Mouse (Mus musculus) heart, adult 8-10 months (tissue): ENCODE results near the gene Serinc3. TPM values are rescaled to one million over a fixed set of nuclear protein-coding genes. Genes with fewer than 3 reads are reported as not detected.
"Not testable (repeated sequence)": the region's sequence is repeated elsewhere in the genome, so short reads cannot be mapped to it uniquely, and the experiment has no call there.

Experiments used
- DNase-seq: peaks from one replicate; pipeline ENCODE4 v3.0.0; 2022; ENCODE audit warnings: low spot score
- total RNA-seq, 4 experiments: library from RNA; stranded (reverse); gene quantifications; 2 replicates each; pipeline ENCODE4 v1.2.4; 2022

The Serinc3 gene
- total RNA-seq, 4 experiments from 2014 or later: 272 to 302 (median 297) TPM

GRCm38 (mm10) chr2:163662698-163663221 lies 17.8 kb upstream of the Serinc3 start:
- no peak for DNase-seq

GRCm38 (mm10) chr2:163662076-163662475 lies 17.1 kb upstream of the Serinc3 start:
- DNase-seq: no peak

- DNase-seq: no peak
These were observed 16.5 kb upstream of the Serinc3 start for GRCm38 (mm10) chr2:163661371-163661850.

GRCm38 (mm10) chr2:163660103-163660701 lies 15.3 kb upstream of the Serinc3 start:
- DNase-seq: no peak

GRCm38 (mm10) chr2:163659431-163659830 lies 14.5 kb upstream of the Serinc3 start:
- no peak for DNase-seq

- no peak for DNase-seq
These were observed 14.0 kb upstream of the Serinc3 start for GRCm38 (mm10) chr2:163658941-163659340.

GRCm38 (mm10) chr2:163657975-163658886 lies 13.3 kb upstream of the Serinc3 start, which contains the start of gene Pkig:
Gene Pkig, plus strand, starts transcription at chr2:163658386.
- DNase-seq: peak; percentile 77

- no peak for DNase-seq
These were observed 12.6 kb upstream of the Serinc3 start for GRCm38 (mm10) chr2:163657486-163657885.

- DNase-seq: not testable (repeated sequence)
These were observed 10.8 kb upstream of the Serinc3 start for GRCm38 (mm10) chr2:163655699-163656098.

GRCm38 (mm10) chr2:163646461-163647080 lies 1.6 kb upstream of the Serinc3 start:
- no peak for DNase-seq

- no peak for DNase-seq
These were observed 949 bp upstream of the Serinc3 start for GRCm38 (mm10) chr2:163645700-163646460.

GRCm38 (mm10) chr2:163644047-163644446 lies 884 bp downstream of the Serinc3 start:
- DNase-seq: no peak

GRCm38 (mm10) chr2:163643576-163643971 lies 1.4 kb downstream of the Serinc3 start:
- no peak for DNase-seq

- peak; percentile 82 for DNase-seq
These were observed 2.0 kb downstream of the Serinc3 start for GRCm38 (mm10) chr2:163642685-163643575.

- DNase-seq: no peak
These were observed 3.2 kb downstream of the Serinc3 start for GRCm38 (mm10) chr2:163641681-163642080.

- no peak for DNase-seq
These were observed 4.4 kb downstream of the Serinc3 start for GRCm38 (mm10) chr2:163640493-163640892.

GRCm38 (mm10) chr2:163637655-163638266 lies 7.2 kb downstream of the Serinc3 start:
- no peak for DNase-seq

- DNase-seq: no peak
These were observed 8.9 kb downstream of the Serinc3 start for GRCm38 (mm10) chr2:163636057-163636456.

GRCm38 (mm10) chr2:163634211-163634610 lies 10.7 kb downstream of the Serinc3 start:
- DNase-seq: no peak

GRCm38 (mm10) chr2:163631715-163632114 lies 13.2 kb downstream of the Serinc3 start:
- DNase-seq: no peak
